Mouse (Mus musculus) small intestine, adult 2 months (tissue): Measurements from ENCODE around the gene Col1a2. TPM values are rescaled to one million over a fixed set of nuclear protein-coding genes. Genes with fewer than 3 reads are reported as not detected.

ENCODE experiments used
- H3K27ac ChIP-seq: fragments of 200-500 bp; 2 replicates; pipeline ENCODE4 v1.5.1; 2012; ENCODE audit warnings: low read depth, low read length, control low read depth, inconsistent platforms; ENCODE audit not compliant: insufficient read depth
- H3K27me3 ChIP-seq: fragments of 200-500 bp; 2 replicates; pipeline ENCODE4 v1.6.1; 2012; ENCODE audit warnings: mild to moderate bottlenecking, moderate library complexity, low read length, inconsistent platforms; ENCODE audit not compliant: control insufficient read depth, insufficient read depth
- H3K36me3 ChIP-seq: fragments of 200-500 bp; 2 replicates; pipeline ENCODE4 v1.6.1; 2012; ENCODE audit warnings: mild to moderate bottlenecking, low read length, control low read depth, inconsistent platforms; ENCODE audit not compliant: control insufficient read depth, insufficient read depth
- H3K4me1 ChIP-seq: fragments of 200-500 bp; 2 replicates; pipeline ENCODE4 v1.6.1; 2012; ENCODE audit warnings: low read length, inconsistent platforms, mixed read lengths; ENCODE audit not compliant: control insufficient read depth, insufficient read depth, insufficient read length
- H3K4me3 ChIP-seq: fragments of 200-500 bp; 2 replicates; pipeline ENCODE4 v1.5.1; 2012; ENCODE audit warnings: low read depth, mild to moderate bottlenecking, control low read depth, inconsistent platforms, low read length, moderate library complexity
- CTCF ChIP-seq: fragments of 200-500 bp; IDR thresholded peaks from 2 replicates; pipeline ENCODE4 v1.5.1; 2012; ENCODE audit warnings: low read depth, mild to moderate bottlenecking, control low read depth, inconsistent platforms, low read length, moderate library complexity, mixed read lengths; ENCODE audit not compliant: insufficient replicate concordance, insufficient read length; ENCODE audit errors: extremely low read depth
- POLR2A ChIP-seq: fragments of 200-500 bp; IDR thresholded peaks from 2 replicates; pipeline ENCODE4 v1.6.1; 2012; ENCODE audit warnings: low read depth, mild to moderate bottlenecking, control low read depth, inconsistent platforms, low read length, moderate library complexity
- WGBS: fragments of 180-500 bp; shearing (Covaris S2); methylation state at CpG from one replicate; pipeline ENCODE4 v1.1.7; 2018; 5-methylcytosine and 5-hydroxymethylcytosine counted together
- polyA plus RNA-seq: library from polyadenylated mRNA; depleted of rRNA; stranded (reverse); fragments of >200 nt; gene quantifications from 2 replicates; pipeline ENCODE4 v1.2.3, GENCODE M21; 2012

Gene Col1a2
- polyA plus RNA-seq, 1 experiment = 39.8 TPM

DNA sequence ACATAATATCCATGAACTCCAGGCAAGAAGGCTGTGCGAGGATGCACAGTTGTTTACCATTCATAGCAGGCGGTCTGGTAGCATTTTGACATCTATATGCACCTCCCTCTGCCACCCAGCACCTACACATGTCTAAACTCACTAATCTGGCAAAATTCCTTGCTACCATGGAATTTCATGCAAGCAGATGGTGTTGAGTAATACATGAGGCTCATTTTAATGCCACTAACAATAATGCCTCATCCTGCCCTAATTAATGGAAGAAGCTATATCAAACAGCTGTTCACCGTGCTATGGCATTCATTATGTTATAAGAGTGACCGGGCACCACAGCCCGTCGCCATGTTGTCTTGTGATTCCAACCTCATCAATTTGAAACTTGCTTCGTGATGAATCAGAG, 23.8 kb downstream of the Col1a2 start:
- H3K36me3 ChIP-seq = no peaks in the 10 kb centered on the region; the same call in 1 of the 2 replicates
- H3K27ac ChIP-seq = no peak overlapping the region
- H3K27me3 ChIP-seq = no peaks in the 10 kb centered on the region
- no peak overlapping the region for H3K4me3 ChIP-seq
- TF ChIP-seq POLR2A = no peak
- TF ChIP-seq CTCF = no peak
- H3K4me1 ChIP-seq = no peaks in the 10 kb centered on the region
- WGBS = 90% methylated on average over 7 of the region's 7 CpGs

DNA sequence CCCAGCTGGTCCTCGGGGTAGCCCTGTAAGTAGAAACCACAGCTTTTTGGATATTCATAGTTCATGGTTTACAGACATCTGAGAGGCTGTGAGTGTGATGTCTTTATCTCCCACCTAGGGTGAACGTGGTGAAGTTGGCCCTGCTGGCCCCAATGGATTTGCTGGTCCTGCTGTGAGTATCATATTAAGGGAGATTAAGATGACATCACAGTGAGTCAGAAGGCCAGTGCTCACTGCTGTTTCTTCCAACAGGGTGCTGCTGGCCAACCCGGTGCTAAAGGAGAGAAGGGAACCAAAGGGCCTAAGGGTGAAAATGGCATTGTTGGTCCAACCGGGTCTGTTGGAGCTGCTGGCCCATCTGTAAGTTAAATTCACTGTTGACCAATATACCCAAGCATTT, 26.4 kb downstream of the Col1a2 start:
- Histone ChIP-seq H3K36me3 (no peaks in the 10 kb centered on the region; the same call in 1 of the 2 replicates), H3K27me3 (no peaks in the 10 kb centered on the region), H3K4me3 (no peak overlapping the region), H3K4me1 (no peaks in the 10 kb centered on the region), H3K27ac (no peak overlapping the region)
- TF ChIP-seq POLR2A (no peak), CTCF (no peak)
- 71% methylated on average over 4 of the region's 4 CpGs for WGBS

GRCm38 (mm10) chr6:4532898-4533297, 28.3 kb downstream of the Col1a2 start:
- Histone ChIP-seq H3K4me3 (no peak overlapping the region), H3K27me3 (no peaks in the 10 kb centered on the region), H3K4me1 (no peaks in the 10 kb centered on the region), H3K36me3 (peaks cover 1% of the 10 kb centered on the region; the same call in 1 of the 2 replicates), H3K27ac (no peak overlapping the region)
- WGBS = 87% methylated on average over 1 of the region's 1 CpGs
- TF ChIP-seq POLR2A (no peak), CTCF (no peak)

DNA sequence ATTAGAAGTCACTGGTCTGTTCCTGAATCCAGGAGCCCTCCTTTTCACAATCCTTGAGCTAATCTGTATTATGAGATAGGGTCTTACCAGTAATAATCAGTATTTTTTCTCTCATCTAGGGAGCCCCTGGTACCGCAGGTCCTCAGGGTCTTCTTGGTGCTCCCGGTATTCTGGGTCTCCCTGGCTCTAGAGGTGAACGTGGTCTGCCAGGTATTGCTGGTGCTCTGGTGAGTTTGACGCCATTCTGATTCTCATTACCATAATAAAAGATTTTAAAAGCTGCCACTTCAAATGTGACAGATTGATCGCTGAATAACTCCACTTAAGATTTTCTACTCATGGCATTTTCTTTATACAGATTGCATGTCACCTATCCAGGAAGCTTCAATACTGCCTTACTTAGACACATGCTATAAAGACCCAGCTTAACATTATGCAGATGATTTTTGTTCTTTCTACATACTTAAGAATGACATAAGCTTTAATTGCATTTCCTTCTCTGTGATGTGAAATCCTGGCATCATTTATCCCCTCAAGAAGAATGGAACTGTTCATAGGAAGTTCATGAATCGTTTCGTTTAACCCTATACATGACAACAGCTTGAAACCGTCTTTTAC, 30.0 kb downstream of the Col1a2 start:
- no peaks in the 10 kb centered on the region for H3K4me1 ChIP-seq
- H3K4me3 ChIP-seq = no peak overlapping the region
- no peak overlapping the region for H3K27ac ChIP-seq
- 81% methylated on average over 8 of the region's 8 CpGs for WGBS
- H3K36me3 ChIP-seq = 0 out of 2 replicates have a peak, but pooled peaks cover 1% of the 10 kb centered on the region
- H3K27me3 ChIP-seq = no peaks in the 10 kb centered on the region
- TF ChIP-seq POLR2A (no peak), CTCF (no peak)

- no peaks in the 10 kb centered on the region for H3K4me1 ChIP-seq
Observed at GRCm38 (mm10) chr6:4541926-4542715, 37.5 kb downstream of the Col1a2 start.

DNA sequence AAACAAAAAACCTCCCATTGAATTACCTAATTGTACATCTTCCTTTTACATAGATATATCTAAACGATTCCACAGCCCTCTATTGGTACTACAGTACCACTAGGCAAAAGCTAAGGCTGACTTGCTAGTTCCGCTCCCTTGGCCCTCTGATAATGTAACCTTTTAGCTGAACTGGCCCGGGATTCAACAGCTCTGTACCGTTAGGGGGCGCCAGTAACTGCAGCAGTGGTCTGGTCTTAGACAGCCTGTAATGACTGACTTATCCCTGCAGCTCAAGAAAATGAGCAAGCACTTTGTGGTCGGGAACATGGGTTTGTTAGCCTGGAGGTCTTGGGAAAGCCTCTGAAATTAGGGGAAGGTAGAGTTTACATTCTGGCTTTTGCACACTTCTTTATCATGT, 39.9 kb downstream of the Col1a2 start:
- Histone ChIP-seq H3K27ac (no peak overlapping the region), H3K4me1 (no peaks in the 10 kb centered on the region), H3K4me3 (no peak overlapping the region), H3K36me3 (no peaks in the 10 kb centered on the region), H3K27me3 (0 out of 2 replicates have a peak, but pooled peaks cover 2% of the 10 kb centered on the region)
- TF ChIP-seq CTCF (peak; percentile 42; the same call in 1 of the 2 replicates), POLR2A (no peak)
- 45% methylated on average over 6 of the region's 6 CpGs for WGBS

More at GRCm38 (mm10) chr6:4541926-4542715, 37.5 kb downstream of the Col1a2 start:
- WGBS = 77% methylated on average over 7 of the region's 7 CpGs
- no peak overlapping the region for H3K4me3 ChIP-seq
- TF ChIP-seq POLR2A (no peak), CTCF (no peak)
- no peaks in the 10 kb centered on the region for H3K27me3 ChIP-seq
- no peak overlapping the region for H3K27ac ChIP-seq
- no peaks in the 10 kb centered on the region for H3K36me3 ChIP-seq

- TF ChIP-seq CTCF (peak; percentile 85; the same call in 1 of the 2 replicates), POLR2A (no peak)
- Histone ChIP-seq H3K4me1 (no peaks in the 10 kb centered on the region), H3K27ac (no peak overlapping the region), H3K36me3 (no peaks in the 10 kb centered on the region), H3K27me3 (0 out of 2 replicates have a peak, but pooled peaks cover 2% of the 10 kb centered on the region), H3K4me3 (no peak overlapping the region)
- WGBS = 11% methylated on average over 8 of the region's 8 CpGs
Observed at GRCm38 (mm10) chr6:4545727-4546126, 41.1 kb downstream of the Col1a2 start.
